Mouse (Mus musculus) embryo, embryonic 9.5 days (tissue): ENCODE measurements around the gene Rab6b.
A peak's percentile ranks its signal among the peaks of the same experiment; 100 is the strongest.
"Not testable (repeated sequence)": the region's sequence is repeated elsewhere in the genome, so short reads cannot be mapped to it uniquely, and the experiment has no call there.

Experiments
- DNase-seq: peaks from one replicate; pipeline ENCODE4 v3.0.0-alpha.2; 2017; ENCODE audit errors: extremely low spot score

Rab6b gene

DNA sequence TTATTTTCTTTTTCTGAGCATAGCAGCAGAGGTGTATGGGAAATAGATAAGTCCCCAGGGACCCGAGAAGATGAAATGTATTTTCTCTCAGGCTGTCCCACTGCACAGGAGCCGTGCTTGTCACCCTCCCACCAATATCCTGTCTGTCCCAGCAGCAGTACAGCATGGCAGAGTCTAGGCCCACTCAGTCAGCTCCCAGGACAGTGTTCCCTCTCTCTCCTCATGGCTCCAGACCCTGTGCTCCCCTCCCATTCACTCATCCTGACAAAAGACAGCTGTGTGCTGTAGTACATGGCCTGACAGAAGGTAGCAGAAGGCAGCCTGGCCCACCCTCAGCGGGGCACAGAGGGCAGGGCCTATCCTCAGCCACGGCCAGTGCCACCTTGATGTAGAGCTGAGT, 32.3 kb downstream of the Rab6b start:
- no peak for DNase-seq

DNA sequence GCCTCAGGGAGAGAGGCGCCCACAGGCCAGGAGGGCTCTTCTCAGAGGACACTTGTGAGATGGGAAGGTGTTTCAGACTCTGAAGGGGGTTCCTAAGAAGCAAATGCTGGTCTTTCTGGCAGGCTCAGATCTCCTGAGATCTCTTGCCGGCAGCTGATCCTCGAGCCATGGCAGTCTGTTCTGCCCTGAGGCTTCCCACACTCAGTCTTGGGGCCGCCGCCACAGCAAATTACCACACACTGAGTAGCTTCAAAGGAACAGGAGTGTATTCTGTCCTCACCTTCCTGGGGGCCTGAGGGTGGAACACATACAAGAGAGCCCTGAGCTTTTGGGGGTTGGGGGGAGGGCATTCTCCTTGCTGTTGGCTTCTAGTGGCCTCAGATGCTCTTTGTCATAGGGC, 33.8 kb downstream of the Rab6b start:
- DNase-seq = no peak

DNA sequence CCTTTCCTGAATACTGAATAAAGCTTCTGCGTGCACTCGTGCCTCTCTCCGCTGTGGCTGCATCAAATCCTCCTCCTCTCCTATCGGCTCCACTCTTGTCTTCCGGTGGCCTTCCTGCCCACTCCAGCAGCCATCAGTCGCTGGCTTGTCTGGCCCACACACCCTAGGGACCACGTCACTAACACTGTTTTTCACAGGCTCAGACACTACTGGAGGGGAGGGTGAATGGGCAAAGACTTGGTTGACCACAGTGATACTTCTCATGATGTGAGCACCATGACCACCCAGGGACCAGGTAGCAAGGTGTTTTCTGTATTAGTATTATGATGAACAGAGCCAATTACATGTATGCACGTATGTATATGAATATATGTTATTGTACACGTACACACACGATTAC, 34.7 kb downstream of the Rab6b start:
- DNase-seq = no peak

DNA sequence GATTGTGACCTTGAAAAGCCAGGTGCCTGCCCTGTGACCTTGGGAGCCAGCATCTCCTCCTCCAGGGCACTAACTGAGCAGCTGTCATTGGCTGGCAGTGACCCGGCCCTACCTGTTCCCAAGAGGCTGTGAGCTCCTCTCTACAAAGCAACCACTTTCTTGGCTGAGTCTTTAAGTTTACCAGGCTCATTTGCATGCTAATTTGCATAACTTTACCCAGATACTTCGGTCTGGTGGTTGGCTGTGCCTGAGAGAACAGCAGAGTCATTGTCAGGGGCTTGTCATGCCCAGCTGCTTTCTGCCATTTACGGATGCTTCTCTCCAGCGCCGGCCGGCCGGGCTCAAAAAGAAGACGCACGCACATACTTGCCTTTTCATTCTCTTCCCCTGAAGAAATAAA, 35.1 kb downstream of the Rab6b start:
- no peak for DNase-seq

DNA sequence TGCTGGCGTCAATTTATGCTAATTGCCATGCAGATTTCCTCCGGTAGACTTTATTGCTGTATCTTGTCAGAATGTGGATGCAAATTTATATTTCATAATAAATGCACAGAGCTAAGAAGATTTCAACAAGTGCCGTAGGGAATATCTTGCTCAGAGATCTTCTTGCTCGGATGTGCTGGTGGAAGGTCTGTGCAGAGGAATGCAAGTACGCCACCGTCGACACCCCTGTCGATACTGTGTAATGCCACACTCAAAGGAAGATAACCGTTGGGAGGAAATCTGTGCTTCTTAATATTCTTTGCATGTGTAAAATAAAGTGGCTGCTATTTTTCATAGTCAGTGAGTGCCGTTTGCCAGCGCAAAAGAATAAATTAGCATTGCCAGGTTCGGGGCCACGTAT, 35.5 kb downstream of the Rab6b start:
- no peak for DNase-seq

DNA sequence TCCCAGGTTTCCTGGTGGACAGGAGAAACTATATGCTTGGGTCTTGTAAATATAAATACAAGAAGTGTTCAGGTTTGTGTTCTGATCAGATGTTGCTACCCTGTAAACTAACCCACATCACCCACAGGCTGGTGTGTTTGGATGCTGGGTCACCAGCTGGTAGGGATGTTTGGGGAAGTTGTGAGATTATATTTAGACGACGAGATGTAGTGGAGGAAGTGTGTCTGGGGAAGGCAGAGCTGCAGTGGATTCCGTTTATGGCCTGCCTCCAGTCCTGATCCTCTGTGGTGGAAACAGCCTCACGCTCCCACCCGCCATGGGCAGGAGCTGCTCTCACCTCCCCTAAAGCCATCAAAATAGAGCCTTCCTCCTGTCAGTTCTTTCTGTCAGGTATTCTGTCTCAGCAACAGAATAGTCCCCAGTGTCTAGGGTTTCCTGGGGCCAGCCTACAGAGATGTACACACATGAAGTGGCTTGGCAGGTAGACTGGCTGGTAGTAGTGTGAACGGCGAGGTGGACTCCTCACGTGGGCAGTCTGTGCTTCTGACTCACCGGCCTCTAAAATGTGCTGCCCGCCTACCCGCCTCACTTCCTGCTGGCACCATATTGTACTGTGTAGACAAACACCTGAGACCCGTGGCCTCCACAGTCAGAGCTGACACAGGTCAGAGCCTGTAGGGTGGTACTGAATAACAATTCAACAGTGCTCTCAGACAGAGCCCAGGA, 37.6 kb downstream of the Rab6b start:
- no peak for DNase-seq

DNA sequence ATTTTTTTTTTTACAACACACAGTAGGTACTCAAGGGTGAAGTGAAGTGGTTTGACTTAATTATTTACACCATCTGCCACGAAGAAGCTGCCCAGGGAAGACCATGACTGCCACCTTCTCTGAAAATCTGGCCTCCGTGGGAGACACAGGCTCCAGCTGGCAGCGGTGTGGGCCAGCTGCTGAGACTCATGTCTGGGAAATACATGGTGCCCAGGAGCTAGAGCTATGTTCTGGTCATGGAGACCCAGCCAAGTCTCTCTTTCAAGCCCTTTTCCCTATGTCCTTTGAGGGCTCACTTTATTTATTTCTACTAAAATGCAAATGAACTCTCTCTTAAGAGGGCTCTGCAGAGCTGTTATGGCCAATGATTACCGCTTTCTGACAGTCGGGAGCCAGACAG, 41.7 kb downstream of the Rab6b start:
- no peak for DNase-seq

DNA sequence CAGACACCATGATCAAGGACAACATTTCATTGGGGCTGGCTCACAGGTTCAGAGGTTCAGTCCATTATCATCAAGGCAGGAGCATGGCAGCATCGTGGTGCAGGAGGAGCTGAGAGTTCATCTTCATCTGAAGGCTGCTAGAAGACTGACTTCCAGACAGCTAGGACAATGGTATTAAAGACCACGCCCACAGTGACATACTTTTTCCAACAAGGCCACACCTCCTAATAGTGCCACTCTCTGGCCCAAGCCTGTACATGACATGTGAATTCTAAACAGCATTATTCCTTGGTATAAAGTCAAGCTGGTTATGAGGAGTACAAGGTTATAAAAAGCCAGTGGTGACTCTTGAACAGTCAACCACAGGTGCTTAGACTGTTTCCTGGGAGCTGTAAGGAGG, 43.0 kb downstream of the Rab6b start:
- DNase-seq = no peak

DNA sequence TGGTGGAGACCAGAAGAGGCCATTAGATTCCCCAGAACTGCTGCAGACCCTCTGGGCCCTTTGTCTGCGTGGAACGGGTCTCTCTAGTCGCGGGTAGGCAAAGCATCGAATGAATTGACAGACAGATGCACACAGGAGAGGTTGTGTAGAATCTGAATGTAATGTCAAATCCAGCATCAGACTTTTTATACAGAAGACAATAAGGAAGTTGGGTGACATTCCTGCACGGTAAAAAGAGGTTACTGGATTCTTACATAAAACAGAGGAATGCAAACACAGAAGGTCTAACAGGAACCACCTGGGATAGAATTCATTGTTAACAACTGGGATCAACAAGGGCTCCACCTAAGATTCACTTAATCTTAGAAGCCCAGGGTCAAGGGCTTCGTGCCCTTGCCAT, 43.6 kb downstream of the Rab6b start:
- DNase-seq = not testable (repeated sequence)

DNA sequence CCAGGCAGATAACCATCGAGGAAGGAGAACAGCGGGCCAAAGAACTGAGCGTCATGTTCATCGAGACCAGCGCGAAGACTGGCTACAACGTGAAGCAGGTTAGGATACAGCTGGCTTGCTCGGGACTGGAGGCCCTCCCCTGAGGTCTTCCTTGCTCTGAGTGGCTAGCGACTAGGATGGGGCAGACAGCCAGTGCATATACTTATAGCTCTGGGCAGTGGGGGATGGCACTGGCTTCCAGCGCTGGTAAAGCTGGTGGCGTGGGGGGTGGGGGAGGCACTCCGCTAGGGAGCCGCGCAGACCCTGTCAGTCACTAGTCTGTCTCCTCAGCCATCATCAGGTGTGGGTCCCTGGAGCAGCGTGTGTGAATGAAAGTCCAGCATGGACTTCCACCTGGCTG, 52.2 kb downstream of the Rab6b start:
- DNase-seq = no peak

DNA sequence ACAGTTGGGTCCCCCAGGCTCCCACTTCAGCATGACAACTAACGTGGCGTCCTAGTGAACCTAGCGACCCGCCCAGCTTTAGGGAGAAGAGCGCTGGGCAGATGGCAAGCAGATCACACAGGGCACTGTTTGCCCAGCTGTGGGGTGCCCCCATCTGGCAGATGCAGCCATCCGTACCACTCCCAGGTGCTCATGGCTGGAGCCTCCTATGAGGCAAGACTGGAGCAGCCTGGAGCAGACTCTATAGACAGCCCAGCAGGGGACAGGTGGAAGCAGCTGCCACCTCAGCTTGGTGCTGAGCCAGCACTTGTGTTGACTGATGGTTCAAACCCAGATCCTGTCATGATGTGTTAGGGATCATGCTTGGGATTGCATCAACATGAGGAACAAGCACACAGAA, 56.5 kb downstream of the Rab6b start:
- no peak for DNase-seq

DNA sequence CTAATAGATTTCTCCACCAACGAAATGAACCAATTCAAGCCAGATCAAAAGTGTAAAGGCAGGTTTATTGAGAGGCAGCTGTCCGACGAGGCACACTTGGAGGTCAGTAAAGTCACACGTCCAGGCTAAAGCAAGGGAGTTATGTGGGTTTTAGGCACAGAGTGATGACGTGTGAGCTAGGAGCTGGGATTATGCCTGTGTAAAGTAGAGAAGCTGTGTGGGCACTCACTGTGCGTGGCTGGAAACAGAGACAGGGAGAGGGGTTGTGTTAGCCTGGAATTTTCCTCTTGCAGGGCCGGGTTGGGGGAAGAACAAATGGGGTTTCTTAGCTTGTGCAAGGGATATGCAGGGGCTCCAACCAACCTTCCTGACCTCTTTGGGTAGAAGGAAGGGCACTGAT, 57.2 kb downstream of the Rab6b start:
- no peak for DNase-seq

DNA sequence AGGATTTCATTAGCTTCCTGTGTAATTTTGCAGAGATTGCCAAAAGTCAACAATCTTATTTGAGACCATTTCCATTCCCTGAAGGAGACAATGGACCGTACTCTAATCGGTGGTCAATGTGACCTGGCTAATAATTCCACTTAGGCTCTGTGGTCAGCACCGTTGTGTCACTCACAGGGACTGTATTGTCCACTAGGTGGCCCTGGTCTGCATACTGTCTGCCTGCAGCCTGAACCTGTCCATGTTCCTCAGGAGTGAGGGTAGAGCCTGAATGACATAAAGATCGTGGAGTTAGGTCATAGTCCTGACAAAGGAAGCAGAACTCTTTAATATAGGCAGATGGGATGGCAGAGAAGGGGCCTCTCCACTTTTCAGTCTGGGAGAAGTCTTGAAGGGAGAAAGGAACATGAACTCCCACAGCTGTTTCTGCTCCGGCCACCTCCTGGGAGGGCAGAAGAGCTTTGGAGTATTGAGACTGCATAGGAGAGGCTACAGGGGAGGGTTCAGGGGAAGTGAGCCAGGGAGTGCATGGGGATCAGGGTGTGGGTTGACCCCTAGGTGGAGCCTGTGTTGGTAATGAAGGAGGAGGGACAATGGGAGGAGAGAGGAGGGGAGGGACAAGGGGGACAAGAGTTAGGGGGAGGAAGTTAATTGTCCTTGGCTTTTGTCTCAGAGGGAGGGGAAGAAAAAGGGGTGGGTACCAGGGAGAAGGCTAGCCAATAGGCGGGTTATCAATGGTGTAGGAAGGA, 63.4 kb downstream of the Rab6b start:
- DNase-seq = no peak

DNA sequence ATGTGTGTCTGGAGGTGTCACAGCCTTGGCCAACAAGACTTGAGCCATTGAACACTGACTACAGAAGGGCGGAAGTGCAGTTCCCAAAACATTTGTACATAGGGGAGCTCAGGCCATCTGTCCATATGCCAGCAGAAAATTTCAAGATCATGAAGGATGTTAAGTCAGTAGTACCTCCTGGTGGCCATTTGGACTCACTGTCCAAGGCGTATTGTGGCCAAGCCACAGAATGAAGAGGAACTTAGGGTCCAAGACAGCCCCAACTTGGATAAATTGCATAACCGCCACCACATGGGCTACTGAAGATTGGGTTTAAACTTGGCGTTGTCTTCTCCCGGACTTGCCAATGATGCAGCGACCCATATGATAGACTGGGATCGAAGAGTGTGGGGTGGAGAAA, 64.1 kb downstream of the Rab6b start:
- DNase-seq = no peak

DNA sequence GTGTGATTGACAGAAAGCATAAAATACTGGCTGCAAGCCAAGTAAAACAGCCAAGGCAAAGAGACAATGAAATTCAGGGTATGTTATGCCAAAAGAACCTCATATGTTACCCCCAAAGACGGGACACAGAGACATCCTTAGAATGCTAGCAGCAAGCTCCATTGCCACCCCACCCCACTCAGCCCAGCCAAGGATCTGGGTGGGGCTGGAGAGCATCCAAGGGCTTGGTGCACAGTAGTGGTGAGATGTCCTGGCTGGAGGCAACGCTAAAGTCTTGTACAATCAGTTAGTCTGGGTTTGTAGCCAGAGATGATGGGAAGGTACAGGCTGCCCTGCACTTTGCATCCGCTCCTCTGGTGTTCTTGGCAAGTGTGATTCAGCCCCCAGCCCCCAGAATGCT, 68.7 kb downstream of the Rab6b start:
- no peak for DNase-seq

DNA sequence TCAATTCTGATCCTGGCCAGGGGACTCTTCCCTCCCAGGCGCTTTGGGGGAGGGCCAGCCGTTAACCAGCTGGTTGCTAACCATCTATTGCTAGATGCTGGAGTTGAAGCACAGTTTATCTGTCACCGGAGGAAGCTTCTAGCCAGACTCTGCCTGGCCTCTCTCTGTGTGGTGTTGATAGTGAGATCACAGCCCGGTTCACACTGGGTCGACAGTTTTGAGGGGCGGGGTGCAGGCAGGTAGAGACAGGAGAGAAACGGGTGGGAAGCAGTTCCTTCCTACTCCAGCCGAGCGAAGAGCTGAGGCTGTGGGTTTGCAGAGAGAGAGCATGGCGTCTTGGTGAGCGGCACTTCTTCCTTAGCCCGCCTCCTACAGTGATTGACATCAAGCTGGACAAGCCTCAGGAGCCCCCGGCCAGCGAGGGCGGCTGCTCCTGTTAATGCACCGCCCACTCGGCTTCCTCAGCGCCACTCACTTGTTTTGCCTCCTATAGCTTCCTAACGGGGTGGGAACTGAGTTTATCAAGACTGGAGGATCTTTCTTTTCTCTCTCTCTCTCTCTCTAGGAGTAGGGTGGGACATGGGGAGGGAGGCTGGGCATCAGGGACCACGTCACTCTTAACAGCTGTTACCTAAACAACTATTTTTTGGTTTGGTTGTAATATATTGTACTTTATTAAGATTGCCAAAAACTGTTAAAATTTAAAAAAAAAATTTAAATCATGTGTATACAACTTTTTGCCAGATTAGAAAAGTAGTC, 69.4 kb downstream of the Rab6b start:
- peak; percentile 83 for DNase-seq

DNA sequence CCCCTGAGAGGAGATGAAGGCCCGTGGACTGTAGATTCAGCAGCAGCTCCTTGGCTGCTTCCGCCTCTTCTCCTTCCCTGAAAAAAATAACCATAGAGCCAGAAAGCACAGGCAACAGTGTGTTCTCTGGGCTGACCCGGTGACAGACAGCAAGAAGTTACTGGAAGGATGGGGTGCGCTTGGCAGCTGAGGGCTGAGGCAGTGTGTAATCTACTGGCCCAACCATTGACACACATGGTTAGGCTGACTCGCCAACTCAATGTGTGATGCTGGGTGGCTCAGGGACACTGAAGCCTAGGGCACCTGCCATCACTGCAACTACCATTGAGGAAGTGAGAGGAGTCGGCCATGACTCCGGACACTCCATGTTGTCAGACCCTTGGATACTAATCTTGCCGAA, 70.3 kb downstream of the Rab6b start:
- no peak for DNase-seq

DNA sequence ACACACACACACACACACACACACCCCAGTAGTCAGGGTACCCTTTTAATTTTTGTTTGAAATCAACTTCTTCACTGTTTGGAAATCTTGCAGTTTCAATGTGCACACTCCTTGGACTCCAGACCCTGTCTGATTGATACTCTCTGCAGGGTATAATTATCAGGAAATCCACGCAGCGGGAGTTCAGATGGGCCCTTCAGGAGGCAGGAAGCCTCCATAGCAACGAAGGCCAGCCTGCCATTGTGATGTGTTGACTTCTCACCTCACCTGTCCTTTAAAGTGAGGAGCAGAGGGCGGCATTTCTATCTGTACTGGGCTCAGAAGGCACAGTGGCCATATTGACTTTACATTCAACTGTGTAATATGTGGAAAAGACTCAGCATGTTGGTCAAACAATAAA, 73.3 kb downstream of the Rab6b start:
- DNase-seq = no peak

DNA sequence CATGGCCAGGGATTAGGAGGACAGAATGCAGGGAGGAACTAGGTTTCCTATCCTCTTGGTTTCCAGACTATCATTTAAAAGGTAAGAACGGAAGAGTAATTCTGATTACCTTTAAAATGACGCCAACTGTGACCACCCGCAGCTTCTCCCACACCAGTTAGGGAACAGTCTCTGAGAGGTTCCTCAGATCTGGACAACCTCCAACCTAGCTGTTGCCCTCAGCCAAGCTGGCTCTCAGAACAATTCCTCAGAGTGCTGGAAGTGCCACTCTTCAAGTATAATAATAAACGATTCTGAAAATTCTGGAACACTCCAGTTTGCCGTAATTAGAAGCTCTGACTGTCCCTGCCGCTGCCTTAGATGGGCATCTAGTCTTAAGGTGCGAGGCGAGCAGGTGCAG, 74.4 kb downstream of the Rab6b start:
- DNase-seq = no peak

DNA sequence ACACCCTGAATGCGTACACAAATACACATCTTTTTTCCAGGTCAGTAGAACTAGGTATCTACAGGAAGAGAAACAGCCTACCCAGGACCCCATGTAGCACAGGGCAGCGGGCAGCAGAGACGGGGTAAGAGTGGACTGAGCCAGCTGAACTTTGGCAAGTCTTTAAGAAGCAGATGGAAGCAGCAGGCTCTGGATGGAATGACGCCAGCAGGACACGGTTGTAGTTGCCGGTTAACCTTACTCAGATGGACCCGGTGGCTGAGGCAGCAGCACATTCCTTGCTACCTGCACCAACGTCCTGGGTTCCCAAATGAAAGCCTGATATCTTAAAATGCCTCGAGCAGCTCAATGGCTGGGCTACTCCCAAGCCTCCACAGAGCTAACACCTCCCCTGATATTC, 75.2 kb downstream of the Rab6b start:
- no peak for DNase-seq

DNA sequence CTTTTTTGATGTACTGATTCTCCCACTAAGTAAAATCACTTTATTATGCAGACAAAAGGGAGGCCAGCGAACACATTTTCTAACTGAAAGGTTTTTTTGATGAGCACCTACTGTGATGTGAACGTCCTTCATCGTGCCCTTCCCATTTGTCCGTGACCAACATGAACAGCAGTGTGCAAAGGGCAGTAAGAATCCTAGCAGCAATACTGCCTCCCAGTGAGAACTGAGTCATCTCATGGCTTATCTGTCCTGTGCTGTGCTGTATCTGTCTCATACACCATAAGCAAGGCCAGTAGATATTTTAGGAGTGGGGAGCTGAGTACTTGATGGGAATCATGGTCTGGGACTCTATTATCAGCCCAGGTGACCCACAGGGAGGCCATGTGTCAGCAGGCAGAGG, 76.8 kb downstream of the Rab6b start:
- DNase-seq = no peak

DNA sequence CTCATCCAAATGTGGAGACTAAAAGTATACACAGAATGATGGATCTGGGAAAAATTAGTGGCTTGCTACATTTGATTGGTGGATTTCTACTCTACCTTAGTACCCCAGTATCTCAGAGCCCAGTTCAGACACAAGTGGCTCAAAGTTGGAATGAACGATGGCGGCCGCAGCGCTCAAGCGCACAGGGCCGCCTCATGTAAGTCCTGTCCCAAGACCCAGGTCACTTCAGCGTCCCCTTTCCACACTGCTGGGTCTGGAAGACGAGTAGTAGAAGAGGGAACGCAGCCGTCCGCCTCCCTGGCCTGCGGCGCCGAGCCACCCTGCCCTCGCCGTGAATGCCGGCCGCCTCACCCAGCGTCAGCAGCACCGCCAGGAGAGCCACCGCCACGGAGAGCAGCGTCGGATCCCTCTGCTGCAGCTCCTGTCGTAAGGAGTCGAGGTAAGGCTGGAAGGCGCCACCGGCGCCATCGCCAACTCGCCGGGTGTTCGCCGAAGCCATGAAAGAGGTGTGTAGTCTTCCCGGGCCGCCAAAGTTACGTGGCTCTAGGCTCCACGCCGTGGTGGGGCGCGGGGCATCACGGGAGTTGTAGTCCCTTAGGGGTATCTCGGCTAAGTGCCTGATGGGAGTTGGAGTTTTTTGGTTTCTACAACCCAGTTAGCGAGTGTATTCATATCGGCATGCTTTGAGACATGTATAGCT, 90.1 kb downstream of the Rab6b start, which contains the start of gene Srprb:
Gene Srprb (minus strand): TSS at position 577 of the 700 bp plus-strand sequence.
- peak; percentile 91 for DNase-seq
